Mouse (Mus musculus) kidney, adult 2 months (tissue): ENCODE measurements around the gene Eef1a2. TPM values are rescaled to one million over a fixed set of nuclear protein-coding genes. Genes with fewer than 3 reads are reported as not detected.

Source experiments
- DNase-seq: peaks from one replicate; pipeline ENCODE4 v3.0.0; 2021
- H3K27ac ChIP-seq: fragments of 200-500 bp; 2 replicates; pipeline ENCODE4 v1.5.1; 2012; ENCODE audit warnings: low read depth, low read length, control low read depth, inconsistent platforms; ENCODE audit not compliant: insufficient read depth
- H3K27me3 ChIP-seq: fragments of 200-500 bp; replicated peaks from 2 replicates; pipeline ENCODE4 v1.6.1; 2012; ENCODE audit warnings: mild to moderate bottlenecking, moderate library complexity, low read length, inconsistent platforms; ENCODE audit not compliant: control insufficient read depth, insufficient read depth
- H3K36me3 ChIP-seq: fragments of 200-500 bp; 2 replicates; pipeline ENCODE4 v1.6.1; 2012; ENCODE audit warnings: mild to moderate bottlenecking, moderate library complexity, low read length, inconsistent platforms; ENCODE audit not compliant: control insufficient read depth, insufficient read depth
- H3K4me1 ChIP-seq: fragments of 200-500 bp; 2 replicates; pipeline ENCODE4 v1.6.1; 2011; ENCODE audit warnings: low read length; ENCODE audit not compliant: control insufficient read depth, insufficient read depth
- H3K4me3 ChIP-seq: fragments of 200-500 bp; 2 replicates; pipeline ENCODE4 v1.5.1; 2011; ENCODE audit warnings: mild to moderate bottlenecking, low read depth, low read length, control low read depth; ENCODE audit not compliant: insufficient read depth
- CTCF ChIP-seq: fragments of 200-500 bp; conservative IDR thresholded peaks from 2 replicates; pipeline ENCODE4 v1.5.1; 2011; ENCODE audit warnings: low read depth, mild to moderate bottlenecking, control low read depth, low read length, moderate library complexity, mixed read lengths; ENCODE audit not compliant: insufficient read depth, insufficient read length
- POLR2A ChIP-seq: fragments of 200-500 bp; IDR thresholded peaks from one replicate; pipeline ENCODE4 v1.6.1; 2011; ENCODE audit warnings: low read depth, low read length, control low read depth
- WGBS: fragments of 180-500 bp; shearing (Covaris S2); methylation state at CpG from one replicate; pipeline ENCODE4 v1.1.7; 2018; 5-methylcytosine and 5-hydroxymethylcytosine counted together
- polyA plus RNA-seq: library from polyadenylated mRNA; depleted of rRNA; stranded (reverse); fragments of >200 nt; gene quantifications from 2 replicates; pipeline ENCODE4 v1.2.3, GENCODE M21; 2012; rRNA removed

Gene Eef1a2
- polyA plus RNA-seq, 1 experiment: 18.7 TPM

DNA sequence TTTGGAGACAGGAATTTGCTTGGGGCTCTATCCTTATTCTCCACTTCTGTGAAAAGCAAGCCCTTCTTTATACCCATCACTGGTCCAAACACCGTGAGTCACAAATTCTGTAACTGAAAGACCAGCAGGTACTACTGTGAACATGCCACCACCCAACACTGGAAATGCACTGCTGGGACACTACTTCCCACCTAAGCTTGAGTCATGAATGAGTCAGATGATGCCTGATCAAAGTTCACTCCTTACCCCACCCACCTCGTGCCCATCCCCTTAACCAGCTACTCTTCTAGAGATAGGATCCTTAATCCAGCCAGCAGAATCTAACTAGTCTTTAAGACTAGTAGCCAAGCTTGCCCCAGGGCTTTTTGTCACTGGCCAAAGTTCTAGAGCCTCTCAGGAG, 56.7 kb downstream of the Eef1a2 start:
- H3K4me3 ChIP-seq: no peak overlapping the region
- H3K27ac ChIP-seq: no peak overlapping the region
- no peak for DNase-seq
- H3K27me3 ChIP-seq: no peaks in the 10 kb centered on the region
- 74% methylated on average over 2 of the region's 2 CpGs for WGBS
- H3K36me3 ChIP-seq: no peaks in the 10 kb centered on the region
- TF ChIP-seq CTCF: no peak
- TF ChIP-seq POLR2A: no peak
- no peaks in the 10 kb centered on the region for H3K4me1 ChIP-seq

Other genes starting within 250 kb of the Eef1a2 start
- 33.9 and 34.8 TPM in 2 replicates for gene Ythdf1, start 236.1 kb downstream of the Eef1a2 start, polyA plus RNA-seq
- gene Birc7, start 228.0 kb downstream of the Eef1a2 start, polyA plus RNA-seq: not detected in 2 replicates
- gene Nkain4, start 202.3 kb downstream of the Eef1a2 start, polyA plus RNA-seq: 2.0 and 3.7 TPM in 2 replicates
- gene Arfgap1, start 189.8 kb downstream of the Eef1a2 start, polyA plus RNA-seq: 35.6 and 38.9 TPM in 2 replicates
- gene Col20a1, start 170.5 kb downstream of the Eef1a2 start, polyA plus RNA-seq: 1.2 and 1.3 TPM in 2 replicates
- gene Chrna4, start 113.5 kb downstream of the Eef1a2 start, polyA plus RNA-seq: 37.8 and 42.6 TPM in 2 replicates
- 0.05 and 0.31 TPM in 2 replicates for gene Kcnq2, start 21.7 kb downstream of the Eef1a2 start, polyA plus RNA-seq
- 162 and 168 TPM in 2 replicates for gene Ppdpf, start 30.2 kb upstream of the Eef1a2 start, polyA plus RNA-seq
- 0.12 and 0.16 TPM in 2 replicates for gene Ptk6, start 45.8 kb upstream of the Eef1a2 start, polyA plus RNA-seq
- 0.87 and 0.91 TPM in 2 replicates for gene Srms, start 56.2 kb upstream of the Eef1a2 start, polyA plus RNA-seq
- gene Fndc11, start 63.0 kb upstream of the Eef1a2 start, polyA plus RNA-seq: 0.72 and 0.77 TPM in 2 replicates
- gene Helz2, start 85.0 kb upstream of the Eef1a2 start, polyA plus RNA-seq: 15.4 and 17.5 TPM in 2 replicates
- gene Gmeb2, start 131.0 kb upstream of the Eef1a2 start, polyA plus RNA-seq: 12.8 and 14.5 TPM in 2 replicates
- gene Stmn3, start 157.5 kb upstream of the Eef1a2 start, polyA plus RNA-seq: 0.46 and 2.4 TPM in 2 replicates
- gene Rtel1, start 162.7 kb upstream of the Eef1a2 start, polyA plus RNA-seq: 30.2 and 30.9 TPM in 2 replicates
- 29.6 and 35.2 TPM in 2 replicates for gene Zgpat, start 207.9 kb upstream of the Eef1a2 start, polyA plus RNA-seq
- 32.0 and 36.0 TPM in 2 replicates for gene Arfrp1, start 208.4 kb upstream of the Eef1a2 start, polyA plus RNA-seq
- gene Lime1, start 223.1 kb upstream of the Eef1a2 start, polyA plus RNA-seq: 35.1 and 53.7 TPM in 2 replicates